Mouse (Mus musculus): ENCODE measurements around the gene Ppp1r21. TPM values are rescaled to one million over a fixed set of nuclear protein-coding genes. Genes with fewer than 3 reads are reported as not detected.

Gene Ppp1r21
- polyA plus RNA-seq, 1 experiment from 2014 or later, result 33.1 TPM

DNA sequence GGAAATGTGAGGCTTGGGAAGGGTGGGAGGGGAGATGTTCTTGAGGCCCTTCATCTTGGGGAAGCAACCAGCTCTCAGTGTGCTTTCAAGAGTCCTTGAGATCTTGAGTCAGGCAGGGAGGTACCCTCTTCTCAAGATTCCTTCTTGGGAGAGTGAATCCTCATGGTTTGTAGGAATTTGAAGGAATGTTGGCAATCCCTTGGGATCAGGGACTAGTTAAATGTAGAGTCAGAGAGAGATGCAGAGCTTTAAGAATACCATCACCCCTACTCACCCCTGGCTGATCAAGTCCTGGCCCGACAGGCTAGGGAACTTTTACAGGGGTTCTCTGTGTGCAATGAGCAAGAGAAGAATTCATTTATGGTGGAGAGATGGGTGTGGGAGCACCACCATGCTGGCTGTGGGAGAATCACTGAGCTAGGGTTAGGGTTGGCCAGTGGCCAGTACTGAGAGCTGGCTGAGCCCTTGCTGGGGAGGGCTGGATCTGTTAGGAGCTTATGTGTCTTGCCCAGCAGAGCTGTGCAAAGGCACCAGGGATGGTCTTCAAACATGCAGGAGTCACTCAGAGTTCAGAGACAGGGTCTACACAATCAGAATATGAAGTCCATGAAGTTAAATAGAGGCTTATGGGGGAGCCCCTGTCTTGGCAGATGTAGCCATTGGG is 85.7 kb downstream of the Ppp1r21 start:
- Histone ChIP-seq H3K4me3 (ENCODE audit: low read length) (no peak overlapping the region), H3K9ac (replicated peaks; ENCODE audit: low read length) (no peak overlapping the region), H3K36me3 (ENCODE audit: insufficient read depth, low read length) (peaks cover 2% of the 10 kb centered on the region; the same call in 1 of the 2 replicates), H3K9me3 (ENCODE audit: low read length) (no peaks in the 10 kb centered on the region), H3K27ac (ENCODE audit: low read length) (no peak overlapping the region), H3K27me3 (ENCODE audit: insufficient read depth, low read length) (no peaks in the 10 kb centered on the region), H3K4me2 (replicated peaks; ENCODE audit: low read depth, low read length) (no peak overlapping the region), H3K4me1 (ENCODE audit: insufficient read depth, low read length) (no peaks in the 10 kb centered on the region)
- 77% methylated on average over 1 of the region's 1 CpGs for WGBS
- ATAC-seq (ENCODE audit: low FRiP score, low TSS enrichment), result no peak

- Histone ChIP-seq H3K4me2 (replicated peaks; ENCODE audit: low read depth, low read length) (no peak overlapping the region), H3K9ac (replicated peaks; ENCODE audit: low read length) (no peak overlapping the region), H3K4me1 (ENCODE audit: insufficient read depth, low read length) (peaks cover 10% of the 10 kb centered on the region), H3K36me3 (ENCODE audit: insufficient read depth, low read length) (peaks cover 20% of the 10 kb centered on the region; the same call in 1 of the 2 replicates), H3K27me3 (ENCODE audit: insufficient read depth, low read length) (no peaks in the 10 kb centered on the region), H3K9me3 (ENCODE audit: low read length) (0 out of 2 replicates have a peak, but pooled peaks cover 3% of the 10 kb centered on the region), H3K27ac (ENCODE audit: low read length) (no peak overlapping the region), H3K4me3 (ENCODE audit: low read length) (no peak overlapping the region)
- 92% methylated on average over 4 of the region's 4 CpGs for WGBS
- ATAC-seq (ENCODE audit: low FRiP score, low TSS enrichment), result no peak
Measured at GRCm38 (mm10) chr17:88620935-88621334, 91.0 kb downstream of the Ppp1r21 start.

DNA sequence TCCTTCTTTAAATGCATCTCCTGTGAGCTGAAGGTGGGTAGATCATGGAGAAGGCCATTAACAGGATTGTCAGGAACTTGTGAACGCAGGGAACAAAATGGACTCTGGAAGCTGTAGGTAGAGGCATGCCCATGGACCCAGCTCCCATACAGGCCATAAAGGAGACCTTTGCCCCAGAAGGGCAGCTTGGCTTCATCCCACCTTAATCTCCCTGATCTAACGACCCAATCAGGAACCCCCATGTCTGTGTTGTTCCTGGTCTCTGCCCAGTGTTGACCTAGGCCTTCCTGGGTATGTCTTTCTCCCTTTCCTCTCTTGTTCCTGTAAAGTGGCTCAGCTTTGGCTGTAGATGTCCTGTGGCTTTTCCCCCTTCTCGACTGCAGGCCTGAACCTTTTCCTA is 91.5 kb downstream of the Ppp1r21 start:
- ATAC-seq (ENCODE audit: low FRiP score, low TSS enrichment), result no peak
- no peaks in the 10 kb centered on the region for H3K27me3 ChIP-seq (ENCODE audit: insufficient read depth, low read length)
- H3K36me3 ChIP-seq (ENCODE audit: insufficient read depth, low read length), result peaks cover 20% of the 10 kb centered on the region; the same call in 1 of the 2 replicates
- H3K9ac ChIP-seq (replicated peaks; ENCODE audit: low read length), result no peak overlapping the region
- H3K27ac ChIP-seq (ENCODE audit: low read length), result no peak overlapping the region
- no peak overlapping the region for H3K4me2 ChIP-seq (replicated peaks; ENCODE audit: low read depth, low read length)
- WGBS, result 78% methylated on average over 3 of the region's 3 CpGs
- H3K4me1 ChIP-seq (ENCODE audit: insufficient read depth, low read length), result peaks cover 15% of the 10 kb centered on the region
- H3K4me3 ChIP-seq (ENCODE audit: low read length), result no peak overlapping the region
- 0 out of 2 replicates have a peak, but pooled peaks cover 3% of the 10 kb centered on the region for H3K9me3 ChIP-seq (ENCODE audit: low read length)

DNA sequence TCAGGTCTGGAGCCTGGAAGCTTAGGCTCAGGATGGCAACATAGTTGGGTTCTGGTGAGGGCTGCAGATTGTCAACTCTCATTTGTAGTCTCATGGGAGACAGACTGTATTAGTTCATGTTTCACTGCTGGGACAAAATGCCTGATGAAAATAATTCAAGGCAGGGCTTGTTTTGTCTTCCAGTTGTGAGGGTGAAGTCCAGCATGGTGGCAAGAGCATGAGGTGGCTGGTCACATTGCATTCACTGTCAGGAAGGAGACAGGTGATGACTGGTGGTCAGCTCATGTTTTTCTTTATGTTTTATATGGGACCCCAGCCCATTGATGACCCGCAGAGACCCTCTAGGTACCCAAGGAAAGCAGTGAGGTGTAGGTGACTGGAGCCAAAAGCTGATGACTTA is 92.8 kb downstream of the Ppp1r21 start:
- no peak for ATAC-seq (ENCODE audit: low FRiP score, low TSS enrichment)
- WGBS, result 82% methylated on average over 1 of the region's 1 CpGs
- no peaks in the 10 kb centered on the region for H3K27me3 ChIP-seq (ENCODE audit: insufficient read depth, low read length)
- H3K4me2 ChIP-seq (replicated peaks; ENCODE audit: low read depth, low read length), result no peak overlapping the region
- no peak overlapping the region for H3K9ac ChIP-seq (replicated peaks; ENCODE audit: low read length)
- peaks cover 26% of the 10 kb centered on the region for H3K4me1 ChIP-seq (ENCODE audit: insufficient read depth, low read length)
- 0 out of 2 replicates have a peak, but pooled peaks cover 3% of the 10 kb centered on the region for H3K9me3 ChIP-seq (ENCODE audit: low read length)
- H3K27ac ChIP-seq (ENCODE audit: low read length), result no peak overlapping the region
- peaks cover 20% of the 10 kb centered on the region; the same call in 1 of the 2 replicates for H3K36me3 ChIP-seq (ENCODE audit: insufficient read depth, low read length)
- no peak overlapping the region for H3K4me3 ChIP-seq (ENCODE audit: low read length)

GRCm38 (mm10) chr17:88624386-88624785 is 94.5 kb downstream of the Ppp1r21 start:
- Histone ChIP-seq H3K27me3 (ENCODE audit: insufficient read depth, low read length) (no peaks in the 10 kb centered on the region), H3K36me3 (ENCODE audit: insufficient read depth, low read length) (peaks cover 20% of the 10 kb centered on the region; the same call in 1 of the 2 replicates), H3K27ac (ENCODE audit: low read length) (no peak overlapping the region), H3K4me2 (replicated peaks; ENCODE audit: low read depth, low read length) (no peak overlapping the region), H3K4me1 (ENCODE audit: insufficient read depth, low read length) (peaks cover 43% of the 10 kb centered on the region), H3K4me3 (ENCODE audit: low read length) (no peak overlapping the region), H3K9me3 (ENCODE audit: low read length) (0 out of 2 replicates have a peak, but pooled peaks cover 3% of the 10 kb centered on the region), H3K9ac (replicated peaks; ENCODE audit: low read length) (no peak overlapping the region)
- no peak for ATAC-seq (ENCODE audit: low FRiP score, low TSS enrichment)
- WGBS, result 88% methylated on average over 4 of the region's 4 CpGs

DNA sequence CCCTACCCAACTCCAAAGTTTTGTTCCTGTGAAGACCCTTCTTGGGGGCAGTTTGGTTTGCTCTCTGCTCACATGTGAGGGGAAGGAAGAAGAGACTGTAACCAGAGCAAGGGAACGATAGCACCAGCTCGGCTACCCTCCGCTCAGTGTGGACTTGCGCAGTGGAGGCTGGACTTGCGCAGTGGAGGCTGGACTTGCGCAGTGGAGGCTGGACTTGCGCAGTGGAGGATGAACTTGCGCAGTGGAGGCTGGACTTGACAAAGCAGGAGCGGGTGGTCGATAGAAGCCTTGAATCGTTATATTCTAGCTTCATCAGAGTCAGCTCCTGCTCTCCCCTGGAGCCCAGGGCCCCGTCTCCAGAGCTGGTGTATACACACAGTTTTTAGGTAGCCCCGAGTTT is 95.4 kb downstream of the Ppp1r21 start:
- H3K4me1 ChIP-seq (ENCODE audit: insufficient read depth, low read length), result peaks cover 52% of the 10 kb centered on the region
- H3K4me3 ChIP-seq (ENCODE audit: low read length), result no peak overlapping the region
- 91% methylated on average over 13 of the region's 13 CpGs for WGBS
- H3K27me3 ChIP-seq (ENCODE audit: insufficient read depth, low read length), result no peaks in the 10 kb centered on the region
- peaks cover 20% of the 10 kb centered on the region; the same call in 1 of the 2 replicates for H3K36me3 ChIP-seq (ENCODE audit: insufficient read depth, low read length)
- peak overlapping the region; percentile 52; the same call in 1 of the 2 replicates for H3K4me2 ChIP-seq (replicated peaks; ENCODE audit: low read depth, low read length)
- no peak for ATAC-seq (ENCODE audit: low FRiP score, low TSS enrichment)
- 0 out of 2 replicates have a peak, but pooled peaks cover 3% of the 10 kb centered on the region for H3K9me3 ChIP-seq (ENCODE audit: low read length)
- H3K9ac ChIP-seq (replicated peaks; ENCODE audit: low read length), result 0 out of 2 replicates have a peak overlapping the region, but pooled peaks have one; percentile 26
- H3K27ac ChIP-seq (ENCODE audit: low read length), result peak overlapping the region; percentile 94

DNA sequence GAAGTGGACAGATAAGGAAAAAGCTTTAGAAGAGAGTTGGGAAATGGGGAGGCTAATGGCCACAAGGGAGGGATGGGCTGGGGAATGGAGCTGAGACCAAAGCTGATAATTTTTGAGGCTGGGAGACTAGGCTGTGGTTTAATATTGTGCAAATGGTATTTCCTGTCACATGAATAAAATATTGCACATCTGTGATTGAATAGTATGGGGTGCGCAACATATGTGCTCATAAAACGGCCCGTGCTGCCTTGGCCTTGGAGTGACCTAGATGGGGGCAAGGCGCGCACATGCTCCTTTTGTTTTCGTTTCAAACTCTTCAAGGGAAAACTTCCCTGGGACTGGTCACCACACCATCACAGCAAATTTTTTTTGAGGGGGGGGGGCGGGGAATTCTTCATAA is 96.0 kb downstream of the Ppp1r21 start:
- Histone ChIP-seq H3K27me3 (ENCODE audit: insufficient read depth, low read length) (no peaks in the 10 kb centered on the region), H3K4me1 (ENCODE audit: insufficient read depth, low read length) (peaks cover 57% of the 10 kb centered on the region), H3K4me2 (replicated peaks; ENCODE audit: low read depth, low read length) (peak overlapping the region; percentile 52), H3K9me3 (ENCODE audit: low read length) (0 out of 2 replicates have a peak, but pooled peaks cover 3% of the 10 kb centered on the region), H3K36me3 (ENCODE audit: insufficient read depth, low read length) (peaks cover 15% of the 10 kb centered on the region; the same call in 1 of the 2 replicates), H3K27ac (ENCODE audit: low read length) (peak overlapping the region; percentile 94), H3K4me3 (ENCODE audit: low read length) (peak overlapping the region; percentile 32; the same call in 1 of the 2 replicates), H3K9ac (replicated peaks; ENCODE audit: low read length) (no peak overlapping the region)
- ATAC-seq (ENCODE audit: low FRiP score, low TSS enrichment), result peak; percentile 31; the same call in 1 of the 2 replicates
- WGBS, result 49% methylated on average over 7 of the region's 7 CpGs

- Histone ChIP-seq H3K27me3 (ENCODE audit: insufficient read depth, low read length) (no peaks in the 10 kb centered on the region), H3K4me3 (ENCODE audit: low read length) (peak overlapping the region; percentile 32), H3K4me1 (ENCODE audit: insufficient read depth, low read length) (peaks cover 62% of the 10 kb centered on the region), H3K4me2 (replicated peaks; ENCODE audit: low read depth, low read length) (peak overlapping the region; percentile 52), H3K36me3 (ENCODE audit: insufficient read depth, low read length) (peaks cover 11% of the 10 kb centered on the region; the same call in 1 of the 2 replicates), H3K27ac (ENCODE audit: low read length) (peak overlapping the region; percentile 94), H3K9me3 (ENCODE audit: low read length) (0 out of 2 replicates have a peak, but pooled peaks cover 3% of the 10 kb centered on the region), H3K9ac (replicated peaks; ENCODE audit: low read length) (peak overlapping the region; percentile 59)
- WGBS, result 18% methylated on average over 7 of the region's 7 CpGs
- peak; percentile 64 for ATAC-seq (ENCODE audit: low FRiP score, low TSS enrichment)
Measured at GRCm38 (mm10) chr17:88626347-88626811, 96.5 kb downstream of the Ppp1r21 start.

DNA sequence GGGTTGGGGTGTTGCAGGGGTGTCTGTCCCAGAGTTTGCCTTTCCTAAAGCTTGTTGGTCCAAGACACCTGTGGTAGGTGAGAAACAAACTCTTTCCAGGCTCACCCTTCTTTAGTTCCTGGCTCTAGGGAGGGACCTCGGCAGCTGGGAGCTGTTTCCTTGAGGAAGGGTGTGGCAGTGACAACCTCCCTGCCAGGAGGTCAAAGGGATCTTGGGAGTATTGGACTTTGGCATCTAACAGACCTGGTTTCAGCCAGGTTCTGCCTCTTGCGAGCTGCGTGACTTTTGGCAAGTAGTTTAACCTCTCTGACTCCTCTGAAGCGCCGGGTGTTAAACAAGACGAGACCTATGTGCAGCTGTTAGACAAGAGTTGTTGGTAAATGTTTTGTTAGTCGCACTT is 97.2 kb downstream of the Ppp1r21 start:
- Histone ChIP-seq H3K36me3 (ENCODE audit: insufficient read depth, low read length) (0 out of 2 replicates have a peak, but pooled peaks cover 6% of the 10 kb centered on the region), H3K4me1 (ENCODE audit: insufficient read depth, low read length) (peaks cover 68% of the 10 kb centered on the region), H3K4me3 (ENCODE audit: low read length) (peak overlapping the region; percentile 32), H3K9me3 (ENCODE audit: low read length) (0 out of 2 replicates have a peak, but pooled peaks cover 3% of the 10 kb centered on the region), H3K27ac (ENCODE audit: low read length) (peak overlapping the region; percentile 94), H3K9ac (replicated peaks; ENCODE audit: low read length) (peak overlapping the region; percentile 59), H3K27me3 (ENCODE audit: insufficient read depth, low read length) (no peaks in the 10 kb centered on the region), H3K4me2 (replicated peaks; ENCODE audit: low read depth, low read length) (peak overlapping the region; percentile 52)
- ATAC-seq (ENCODE audit: low FRiP score, low TSS enrichment), result no peak
- whole genome bisulfite sequencing, result 32% methylated on average over 7 of the region's 7 CpGs

Measured in kidney, embryonic 16.5 days (tissue).